Mouse (Mus musculus) cortical plate, adult 2 months (tissue): ENCODE data around the gene Cdh4. TPM values are rescaled to one million over a fixed set of nuclear protein-coding genes. Genes with fewer than 3 reads are reported as not detected.

ENCODE experiments used
- H3K27ac ChIP-seq: fragments of 200-500 bp; 2 replicates; pipeline ENCODE4 v1.5.1; 2012; ENCODE audit warnings: low read length, control low read depth, inconsistent platforms; ENCODE audit not compliant: insufficient read depth
- H3K4me1 ChIP-seq: fragments of 200-500 bp; 2 replicates; pipeline ENCODE4 v1.6.1; 2011; ENCODE audit warnings: low read length; ENCODE audit not compliant: control insufficient read depth, insufficient read depth
- H3K4me3 ChIP-seq: fragments of 200-500 bp; 2 replicates; pipeline ENCODE4 v1.5.1; 2011; ENCODE audit warnings: mild to moderate bottlenecking, low read length, control low read depth; ENCODE audit not compliant: insufficient read depth
- CTCF ChIP-seq: fragments of 200-500 bp; IDR thresholded peaks from 2 replicates; pipeline ENCODE4 v1.5.1; 2011; ENCODE audit warnings: mild to moderate bottlenecking, control low read depth, low read length; ENCODE audit not compliant: insufficient read depth; ENCODE audit errors: extremely low read depth
- POLR2A ChIP-seq: fragments of 200-500 bp; IDR thresholded peaks from 2 replicates; pipeline ENCODE4 v1.6.1; 2011; ENCODE audit warnings: mild to moderate bottlenecking, low read length, control low read depth; ENCODE audit not compliant: insufficient read depth; ENCODE audit errors: extremely low read depth
- polyA plus RNA-seq: library from polyadenylated mRNA; depleted of rRNA; stranded (reverse); fragments of >200 nt; gene quantifications from 2 replicates; pipeline ENCODE4 v1.2.3, GENCODE M21; 2012

Gene Cdh4
- polyA plus RNA-seq, 1 experiment, result 5.2 TPM

DNA sequence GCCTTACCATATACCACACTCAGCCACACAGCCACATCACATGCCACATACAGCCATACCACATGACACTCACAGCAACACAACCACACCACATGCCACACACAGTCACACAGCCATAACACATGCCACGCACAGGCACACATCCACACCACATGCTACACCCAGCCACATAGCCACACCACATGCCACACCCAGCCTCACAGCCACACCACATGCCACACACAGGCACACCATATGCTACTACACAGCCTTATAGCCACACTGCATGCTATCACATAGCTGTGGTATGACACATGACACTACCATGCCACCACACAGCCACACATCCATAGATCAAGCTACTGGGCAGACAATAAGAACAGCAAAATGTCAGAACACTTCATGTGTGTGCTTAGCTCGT is 158.1 kb downstream of the Cdh4 start:
- Histone ChIP-seq H3K27ac (no peak overlapping the region), H3K4me1 (peaks cover under 1% of the 10 kb centered on the region; the same call in 1 of the 2 replicates), H3K4me3 (no peak overlapping the region)
- TF ChIP-seq CTCF, result no peak
- no peak for TF ChIP-seq POLR2A

DNA sequence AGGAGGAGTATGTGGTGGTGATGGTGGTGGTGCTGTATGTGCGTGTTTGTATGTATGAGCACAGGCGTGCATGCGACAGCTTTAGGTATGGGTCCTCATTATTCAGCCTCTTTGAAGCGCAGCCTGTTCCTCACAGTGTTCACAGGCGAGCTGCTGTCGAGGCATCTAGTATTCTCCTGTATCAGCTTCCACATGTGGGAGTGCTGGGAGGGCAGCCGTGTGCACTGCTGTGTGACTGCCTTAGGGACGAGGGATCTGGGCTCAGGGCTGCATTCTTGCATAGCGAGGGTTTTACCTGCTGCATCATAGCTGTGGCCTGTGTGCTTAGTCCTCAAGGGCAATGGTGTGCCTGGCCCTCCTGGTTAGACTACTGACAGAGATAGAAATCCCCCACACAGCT is 158.9 kb downstream of the Cdh4 start:
- no peak overlapping the region for H3K27ac ChIP-seq
- H3K4me1 ChIP-seq, result peaks cover 1% of the 10 kb centered on the region; the same call in 1 of the 2 replicates
- TF ChIP-seq POLR2A (no peak), CTCF (no peak)
- no peak overlapping the region for H3K4me3 ChIP-seq

DNA sequence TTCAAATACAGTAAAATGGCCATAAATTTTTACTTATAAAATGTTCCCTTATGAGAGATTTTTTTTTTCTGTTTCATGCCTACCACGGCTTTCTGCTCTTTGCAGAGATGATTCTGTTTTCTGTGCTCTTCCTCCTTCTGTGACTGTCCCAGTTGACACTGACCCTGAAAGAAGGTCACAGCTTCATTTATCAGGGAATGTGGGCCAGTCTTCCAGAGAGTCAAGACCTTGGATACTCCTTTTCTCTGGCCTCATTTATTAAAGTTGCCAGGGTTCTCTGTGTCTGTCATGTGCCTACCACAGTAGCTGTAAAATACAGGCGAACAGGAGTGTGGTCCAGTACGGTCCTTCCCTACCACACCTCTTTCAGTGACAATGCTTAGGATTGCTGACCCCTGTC is 162.5 kb downstream of the Cdh4 start:
- TF ChIP-seq POLR2A (no peak), CTCF (no peak)
- H3K27ac ChIP-seq, result no peak overlapping the region
- no peak overlapping the region for H3K4me3 ChIP-seq
- peaks cover 1% of the 10 kb centered on the region; the same call in 1 of the 2 replicates for H3K4me1 ChIP-seq

DNA sequence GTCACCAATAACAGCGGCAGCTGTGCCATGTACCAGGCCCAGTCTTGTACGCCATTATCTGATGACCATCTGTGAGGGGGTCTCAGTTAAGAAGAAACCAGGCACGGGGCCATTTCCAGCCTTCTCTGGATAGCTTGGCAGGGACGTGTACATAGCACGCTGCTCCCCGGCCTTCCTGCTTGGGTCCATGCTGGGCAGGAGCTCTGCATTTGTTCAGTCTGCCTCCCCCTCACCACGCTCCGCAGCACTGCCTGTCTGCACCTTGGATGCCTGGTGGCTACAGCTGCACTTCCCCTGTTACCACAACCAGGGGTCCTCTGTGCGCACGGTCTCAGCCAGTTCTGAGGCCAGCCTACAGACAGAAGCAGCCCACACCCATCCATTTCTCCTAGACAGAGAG is 163.0 kb downstream of the Cdh4 start:
- H3K4me1 ChIP-seq, result peaks cover 1% of the 10 kb centered on the region; the same call in 1 of the 2 replicates
- no peak overlapping the region for H3K4me3 ChIP-seq
- TF ChIP-seq POLR2A (no peak), CTCF (no peak)
- H3K27ac ChIP-seq, result no peak overlapping the region

DNA sequence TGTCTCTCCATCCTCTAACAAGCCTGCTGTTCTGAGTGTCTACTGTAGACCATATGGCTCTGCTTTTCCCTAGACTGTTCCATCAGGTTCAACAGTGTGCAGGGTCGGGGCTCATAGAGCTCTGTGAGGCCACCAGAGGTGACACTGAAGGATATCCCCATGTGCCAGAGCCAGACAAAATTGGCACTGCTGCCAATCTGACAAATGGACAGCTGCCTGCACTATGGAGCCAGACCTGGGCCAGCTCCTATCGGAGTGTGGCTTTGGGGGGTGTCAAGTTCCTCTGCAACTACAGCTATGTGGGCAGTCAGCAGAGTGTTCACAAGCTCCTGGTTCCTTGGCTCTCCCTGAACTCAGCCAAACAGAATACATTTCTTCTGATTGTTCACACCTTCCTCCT is 164.1 kb downstream of the Cdh4 start:
- H3K4me1 ChIP-seq, result peaks cover 1% of the 10 kb centered on the region; the same call in 1 of the 2 replicates
- TF ChIP-seq CTCF, result no peak
- TF ChIP-seq POLR2A, result no peak
- H3K4me3 ChIP-seq, result no peak overlapping the region
- no peak overlapping the region for H3K27ac ChIP-seq

- TF ChIP-seq CTCF, result no peak
- TF ChIP-seq POLR2A, result no peak
- Histone ChIP-seq H3K27ac (no peak overlapping the region), H3K4me1 (no peaks in the 10 kb centered on the region), H3K4me3 (no peak overlapping the region)
These were observed 173.7 kb downstream of the Cdh4 start for GRCm38 (mm10) chr2:179615906-179616305.

DNA sequence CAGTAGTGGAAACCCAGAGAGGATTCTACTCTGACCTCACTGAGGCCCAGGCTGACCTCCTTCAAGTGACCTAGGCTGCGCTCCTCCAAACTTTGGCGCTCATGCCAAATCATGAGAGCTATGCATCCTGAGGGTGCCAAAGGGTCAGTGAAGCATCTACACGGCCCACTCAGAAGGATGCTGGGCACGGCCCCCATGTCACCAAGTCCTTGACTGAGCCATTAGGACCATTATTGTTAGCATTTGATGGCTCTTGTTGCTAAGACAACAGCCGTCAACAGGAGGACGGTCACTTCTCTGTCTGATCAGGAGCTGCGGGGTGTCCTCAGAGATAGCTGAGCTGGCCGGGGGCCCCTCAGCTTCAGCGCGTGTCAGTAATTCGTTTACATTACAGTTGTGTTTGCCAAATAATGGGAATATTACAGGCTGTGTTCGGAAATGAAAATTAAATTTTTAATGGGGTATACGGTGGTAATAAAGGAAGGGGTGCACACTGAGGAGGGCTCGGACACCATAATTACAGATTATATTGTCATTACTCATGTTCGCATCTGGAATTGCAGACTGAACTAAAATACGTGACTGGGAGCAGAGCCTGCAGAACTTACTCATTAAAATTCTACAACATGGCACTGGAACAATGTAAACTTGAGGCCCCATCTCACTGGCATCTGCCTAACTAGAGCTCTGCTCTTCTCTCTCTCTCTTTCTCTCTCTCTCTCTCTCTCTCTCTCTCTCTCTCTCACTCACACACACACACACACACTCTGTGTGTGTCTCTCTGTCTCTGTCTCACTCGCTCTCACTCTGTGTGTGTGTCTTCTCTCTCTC is 181.6 kb downstream of the Cdh4 start:
- Histone ChIP-seq H3K4me3 (no peak overlapping the region), H3K4me1 (no peaks in the 10 kb centered on the region), H3K27ac (no peak overlapping the region)
- TF ChIP-seq CTCF, result no peak
- no peak for TF ChIP-seq POLR2A

DNA sequence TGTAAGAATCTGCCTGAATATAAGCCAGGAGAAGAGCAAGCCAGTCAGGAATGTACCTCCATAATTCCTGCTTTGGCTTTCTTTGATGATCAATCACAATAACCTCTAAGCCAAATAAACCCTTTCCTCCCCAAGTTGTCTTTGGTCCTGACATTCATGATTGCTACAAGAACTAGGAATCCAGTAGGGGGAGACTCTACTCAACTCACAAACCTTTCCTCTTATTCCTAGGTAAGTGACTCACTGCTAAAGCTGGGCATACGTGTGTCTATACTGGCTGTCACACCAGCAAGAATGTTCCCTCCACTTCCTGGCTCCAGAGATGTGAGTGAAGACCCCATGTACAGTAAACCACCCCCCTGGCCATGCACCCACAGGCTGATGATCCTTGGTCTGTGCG is 185.3 kb downstream of the Cdh4 start:
- Histone ChIP-seq H3K4me3 (no peak overlapping the region), H3K4me1 (peaks cover 1% of the 10 kb centered on the region; the same call in 1 of the 2 replicates), H3K27ac (no peak overlapping the region)
- TF ChIP-seq POLR2A, result no peak

GRCm38 (mm10) chr2:179630720-179631119 is 188.5 kb downstream of the Cdh4 start:
- Histone ChIP-seq H3K4me3 (no peak overlapping the region), H3K4me1 (peaks cover 1% of the 10 kb centered on the region; the same call in 1 of the 2 replicates), H3K27ac (no peak overlapping the region)
- no peak for TF ChIP-seq CTCF
- TF ChIP-seq POLR2A, result no peak
